Mouse (Mus musculus) ES-E14 (cell line): ENCODE data around the gene Slc25a41. TPM values are rescaled to one million over a fixed set of nuclear protein-coding genes. Genes with fewer than 3 reads are reported as not detected.

Experiments
- DNase-seq: peaks from one replicate; pipeline ENCODE4 v3.0.0-alpha.2; 2013; ENCODE audit warnings: low read depth, low spot score
- H3K27ac ChIP-seq: 2 replicates; pipeline ENCODE4 v1.5.1; 2012; ENCODE audit warnings: low read depth, mild to moderate bottlenecking, low read length, moderate library complexity, mixed read lengths; ENCODE audit not compliant: poor library complexity, insufficient read depth, severe bottlenecking
- H3K36me3 ChIP-seq: 2 replicates; pipeline ENCODE4 v1.6.1; 2012; ENCODE audit warnings: mild to moderate bottlenecking, low read length, moderate library complexity, mixed read lengths; ENCODE audit not compliant: control insufficient read depth, poor library complexity, insufficient read depth, severe bottlenecking
- H3K4me1 ChIP-seq, 2 experiments: fragments of 150-350 bp in 1 of 2; sonication (generic) in 1 of 2; 2 replicates each; pipeline ENCODE4 v1.6.1; 2012; ENCODE audit warnings: low read length in 2 of 2, mild to moderate bottlenecking in 1 of 2, mixed read lengths in 1 of 2; ENCODE audit not compliant: control insufficient read depth in 2 of 2, insufficient read depth in 2 of 2, poor library complexity in 1 of 2
- H3K4me3 ChIP-seq, 2 experiments: fragments of 150-350 bp in 1 of 2; sonication (generic) in 1 of 2; 2 replicates each; pipeline ENCODE4 v1.5.1; 2012; ENCODE audit warnings: low read length in 2 of 2, low read depth in 1 of 2, mild to moderate bottlenecking in 1 of 2, mixed read lengths in 1 of 2; ENCODE audit not compliant: insufficient read depth in 1 of 2, poor library complexity in 1 of 2, severe bottlenecking in 1 of 2
- H3K9ac ChIP-seq: 2 replicates; pipeline ENCODE4 v1.6.1; 2012; ENCODE audit warnings: low read depth, mild to moderate bottlenecking, low read length, mixed read lengths; ENCODE audit not compliant: poor library complexity, insufficient read depth, severe bottlenecking
- H3K9me3 ChIP-seq: fragments of 150-350 bp; sonication (generic); 2 replicates; pipeline ENCODE4 v1.6.1; 2012; ENCODE audit warnings: low read depth, mild to moderate bottlenecking, low read length; ENCODE audit not compliant: control insufficient read depth, insufficient read depth
- CHD2 ChIP-seq: IDR thresholded peaks from 2 replicates; pipeline ENCODE4 v1.6.1; 2014; ENCODE audit warnings: mild to moderate bottlenecking, low read depth, low read length, inconsistent platforms
- HCFC1 ChIP-seq: IDR thresholded peaks from 2 replicates; pipeline ENCODE4 v1.6.1; 2012; ENCODE audit warnings: low read length, inconsistent platforms, borderline replicate concordance; ENCODE audit not compliant: insufficient read depth
- MAFK ChIP-seq: IDR thresholded peaks from 2 replicates; pipeline ENCODE4 v1.6.1; 2014; ENCODE audit warnings: mild to moderate bottlenecking, low read depth, low read length, inconsistent platforms; ENCODE audit not compliant: insufficient read depth
- ZC3H11A ChIP-seq: IDR thresholded peaks from 2 replicates; pipeline ENCODE4 v1.6.1; 2012; ENCODE audit warnings: low read depth, mild to moderate bottlenecking, inconsistent platforms, low read length, borderline replicate concordance
- ZNF384 ChIP-seq: IDR thresholded peaks from 2 replicates; pipeline ENCODE4 v1.6.1; 2012; ENCODE audit warnings: low read depth, low read length, inconsistent platforms
- in situ Hi-C, 2 experiments: fragments of 600-800 bp; cut with MboI; formaldehyde crosslinking; loops; one replicate each; pipeline ENCODE4 v1.15.1; 2025; ENCODE audit warnings: low sequenced_read_pairs in 2 of 2, inconsistent platforms in 1 of 2; ENCODE audit not compliant: unreplicated experiment in 2 of 2
- total RNA-seq: library from RNA; depleted of rRNA; stranded (reverse); fragments of 300-350 nt; gene quantifications from 2 replicates; pipeline ENCODE4 v1.2.3, GENCODE M21; 2012

Gene Slc25a41
- total RNA-seq, 1 experiment: 0.40 TPM

DNA sequence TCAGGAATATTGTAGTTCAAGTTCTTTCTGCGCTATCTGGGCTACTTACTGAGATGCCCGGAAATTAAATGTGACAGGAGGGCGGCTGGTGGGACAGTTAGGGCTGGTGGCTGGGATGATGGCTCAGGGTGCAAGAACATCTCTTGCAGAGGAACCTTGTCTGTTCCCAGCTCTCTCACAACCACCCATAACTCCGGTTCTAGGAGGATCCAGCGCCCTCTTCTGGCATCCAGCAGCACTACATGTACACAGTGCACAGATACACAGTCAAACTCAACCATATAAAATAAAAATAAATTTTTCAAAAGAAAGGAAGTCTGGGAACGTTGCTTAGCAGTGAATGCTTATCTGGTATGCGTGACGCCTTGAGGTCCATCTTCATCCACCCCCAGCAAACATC, 2.5 kb downstream of the Slc25a41 start:
- H3K36me3 ChIP-seq: no peaks in the 10 kb centered on the region
- H3K4me3 ChIP-seq: peak overlapping the region in 1 of 2 experiments; percentile 27; a peak in 1 of 4 replicates
- TF ChIP-seq CHD2: no peak
- no peak for TF ChIP-seq ZC3H11A
- DNase-seq: no peak
- H3K27ac ChIP-seq: no peak overlapping the region
- no peaks in the 10 kb centered on the region for H3K9me3 ChIP-seq
- in situ Hi-C loops: no loop called here
- no peak overlapping the region for H3K9ac ChIP-seq
- H3K4me1 ChIP-seq: peaks cover 0 to 7% of the 10 kb centered on the region in 2 experiments; a peak in 2 of 4 replicates

- DNase-seq: no peak
- H3K9me3 ChIP-seq: no peaks in the 10 kb centered on the region
- peaks cover 10% of the 10 kb centered on the region for H3K36me3 ChIP-seq
- H3K4me3 ChIP-seq: peak overlapping the region; percentile 66 to 72; a peak in 3 of 4 replicates
- H3K4me1 ChIP-seq: peaks cover 3 to 8% of the 10 kb centered on the region in 2 experiments; a peak in 1 of 4 replicates
- H3K9ac ChIP-seq: peak overlapping the region; percentile 80; the same call in 1 of the 2 replicates
- in situ Hi-C loops: no loop called here
- no peak overlapping the region for H3K27ac ChIP-seq
- TF ChIP-seq CHD2 (no peak), ZC3H11A (no peak), HCFC1 (no peak), ZNF384 (no peak), MAFK (no peak)
These were observed 8.6 kb downstream of the Slc25a41 start for GRCm38 (mm10) chr17:57032854-57033253.

- TF ChIP-seq MAFK: no peak
- TF ChIP-seq ZNF384: no peak
- peak; percentile 97 for TF ChIP-seq CHD2
- TF ChIP-seq ZC3H11A: no peak
- TF ChIP-seq HCFC1: peak; percentile 55; the same call in 1 of the 2 replicates
- in situ Hi-C loops: no loop called here
- peaks cover 3 to 7% of the 10 kb centered on the region in 2 experiments; a peak in 1 of 4 replicates for H3K4me1 ChIP-seq
- H3K9me3 ChIP-seq: no peaks in the 10 kb centered on the region
- H3K27ac ChIP-seq: peak overlapping the region; percentile 35
- DNase-seq: peak; percentile 100
- peak overlapping the region; percentile 80 for H3K9ac ChIP-seq
- H3K36me3 ChIP-seq: peaks cover 18% of the 10 kb centered on the region
- H3K4me3 ChIP-seq: peak overlapping the region; percentile 66 to 72
These were observed 9.6 kb downstream of the Slc25a41 start for GRCm38 (mm10) chr17:57031661-57032420.

DNA sequence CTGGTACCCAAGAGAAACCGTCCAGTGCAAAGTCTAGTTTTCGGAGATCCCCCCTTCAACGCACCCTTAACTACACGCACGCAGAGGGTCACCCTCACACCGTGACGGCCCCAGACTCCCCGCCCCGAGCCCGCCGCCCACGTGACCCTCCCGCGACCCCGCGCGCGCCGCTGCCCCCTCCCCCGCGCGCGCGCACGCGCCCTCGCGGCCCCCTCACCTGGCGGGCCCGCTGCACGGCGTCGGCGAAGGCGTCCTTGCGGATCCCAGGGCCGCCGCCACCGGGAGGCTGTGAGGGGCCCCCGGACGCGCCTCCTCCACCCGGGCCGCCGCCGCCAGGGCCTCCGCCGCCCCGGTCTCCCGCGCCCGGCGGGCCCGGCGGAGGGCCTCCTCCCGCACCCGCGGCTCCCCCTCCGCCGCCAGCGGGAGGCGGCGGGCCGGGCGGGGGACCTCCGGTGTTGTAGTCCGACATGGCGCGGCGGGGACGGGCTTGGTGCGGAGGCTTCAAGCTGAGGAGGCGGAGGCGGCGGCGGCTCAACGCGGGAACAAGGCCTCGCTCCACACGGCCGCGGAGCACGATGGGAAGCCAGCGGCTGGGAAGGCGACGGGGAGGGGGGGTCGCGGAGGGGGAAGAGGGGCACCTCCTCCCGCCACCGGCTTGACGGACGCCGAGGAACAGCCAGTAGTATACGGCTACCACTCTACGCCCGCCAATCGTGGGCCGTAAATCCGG, 10.4 kb downstream of the Slc25a41 start, which contains the start of gene Khsrp:
TSS of gene Khsrp (minus strand) at position 592 of the 730 bp plus-strand sequence.
- Histone ChIP-seq H3K4me3 (peak within 1 kb of the TSS; percentile 95 to 99), H3K9ac (peak within 1 kb of the TSS; percentile 98), H3K36me3 (peaks cover 25% of the 10 kb centered on the region), H3K4me1 (peaks cover 3 to 7% of the 10 kb centered on the region in 2 experiments; a peak in 1 of 4 replicates), H3K9me3 (no peaks in the 10 kb centered on the region), H3K27ac (peak within 1 kb of the TSS; percentile 90)
- in situ Hi-C loops: no loop called here
- TF ChIP-seq HCFC1 (peak; percentile 9; the same call in 1 of the 2 replicates), MAFK (no peak)
- no peak for DNase-seq
